Mouse (Mus musculus) ES-E14 (cell line): ENCODE measurements around the gene Bcar3.

Source experiments
- CHD2 ChIP-seq: IDR thresholded peaks from 2 replicates; pipeline ENCODE4 v1.6.1; 2014; ENCODE audit warnings: mild to moderate bottlenecking, low read depth, low read length, inconsistent platforms
- HCFC1 ChIP-seq: IDR thresholded peaks from 2 replicates; pipeline ENCODE4 v1.6.1; 2012; ENCODE audit warnings: low read length, inconsistent platforms, borderline replicate concordance; ENCODE audit not compliant: insufficient read depth
- ZC3H11A ChIP-seq: IDR thresholded peaks from 2 replicates; pipeline ENCODE4 v1.6.1; 2012; ENCODE audit warnings: low read depth, mild to moderate bottlenecking, inconsistent platforms, low read length, borderline replicate concordance

GRCm38 (mm10) chr3:122434983-122435935, 141.3 kb downstream of the Bcar3 start:
- TF ChIP-seq CHD2 (no peak), HCFC1 (no peak), ZC3H11A (no peak)
